Mouse (Mus musculus) liver, embryonic 14.5 days (tissue): Measurements from ENCODE around the gene Kctd7.

Experiments
- CTCF ChIP-seq: IDR thresholded peaks from 2 replicates; pipeline ENCODE4 v1.5.1; 2016; ENCODE audit warnings: antibody characterized with exemption, low read depth, control low read depth
- EP300 ChIP-seq: IDR thresholded peaks from 2 replicates; pipeline ENCODE4 v1.6.1; 2016; ENCODE audit warnings: antibody characterized with exemption, low read depth

DNA sequence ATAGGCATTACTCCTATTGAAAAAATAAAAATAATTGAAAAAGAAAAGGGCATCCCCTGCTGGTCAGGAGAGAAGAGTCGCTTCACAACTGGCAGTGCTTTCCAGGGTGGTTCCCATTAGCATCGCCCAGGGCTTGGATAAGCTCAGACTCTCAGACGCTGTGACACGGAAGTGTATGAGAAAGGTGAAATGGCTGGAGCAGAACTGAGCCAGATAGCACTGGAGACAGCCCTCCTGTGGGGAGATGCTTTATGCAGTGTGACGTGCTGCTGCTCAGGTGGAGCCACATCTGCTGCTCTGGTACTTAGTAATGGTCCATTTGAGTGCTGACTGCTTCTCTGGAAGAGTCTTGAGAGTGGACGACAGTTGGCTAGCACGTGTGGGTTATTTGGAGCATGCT, 35.7 kb downstream of the Kctd7 start:
- TF ChIP-seq CTCF (peak; percentile 47), EP300 (no peak)
